Mouse (Mus musculus): ENCODE measurements at regions not wholly inside any gene's neighbourhood (a gene's known extent, or its start where the extent isn't known, plus 50 kb on each side); places are given as distances from the start of the nearest gene placed in this dataset.
"Not testable (repeated sequence)": the region's sequence is repeated elsewhere in the genome, so short reads cannot be mapped to it uniquely, and the experiment has no call there.

- intact Hi-C loops (cut with DNase I) = not testable (repeated sequence)
Observed at GRCm38 (mm10) chr15:53984006-53984405, 99.3 kb downstream of the Gm7489 start.

- intact Hi-C loops (cut with DNase I) = no loop called here
Observed at GRCm38 (mm10) chr15:53989888-53990287, 105.2 kb downstream of the Gm7489 start.

GRCm38 (mm10) chr15:53995199-53995868 lies 110.6 kb downstream of the Gm7489 start:
- intact Hi-C loops (cut with DNase I) = no loop called here

GRCm38 (mm10) chr15:53998600-53999290 lies 114.0 kb downstream of the Gm7489 start:
- intact Hi-C loops (cut with DNase I) = no loop called here

- intact Hi-C loops (cut with DNase I) = no loop called here
Observed at GRCm38 (mm10) chr15:54033756-54034155, 149.1 kb downstream of the Gm7489 start.

- intact Hi-C loops (cut with DNase I) = no loop called here
Observed at GRCm38 (mm10) chr15:54050711-54051110, 166.0 kb downstream of the Gm7489 start.

GRCm38 (mm10) chr15:54070005-54070634 lies 185.4 kb downstream of the Gm7489 start:
- intact Hi-C loops (cut with DNase I) = loop anchor here (1.0 to 10.0 kb wide), 3 partner anchors 209 to 695 kb away; no protein-coding TSS in a partner anchor

GRCm38 (mm10) chr15:54071732-54072131 lies 187.0 kb downstream of the Gm7489 start:
- intact Hi-C loops (cut with DNase I) = loop anchor here (10.0 kb wide), 1 partner anchor 693 kb away; no protein-coding TSS in a partner anchor

GRCm38 (mm10) chr15:54091301-54091700 lies 206.6 kb downstream of the Gm7489 start:
- intact Hi-C loops (cut with DNase I) = no loop called here

- intact Hi-C loops (cut with DNase I) = no loop called here
Observed at GRCm38 (mm10) chr15:54092386-54092785, 207.7 kb downstream of the Gm7489 start.

- intact Hi-C loops (cut with DNase I) = no loop called here
Observed at GRCm38 (mm10) chr15:54097498-54097897, 212.8 kb downstream of the Gm7489 start.

GRCm38 (mm10) chr15:54112406-54112805 lies 227.7 kb downstream of the Gm7489 start:
- intact Hi-C loops (cut with DNase I) = no loop called here

GRCm38 (mm10) chr15:54114096-54114512 lies 229.4 kb downstream of the Gm7489 start:
- intact Hi-C loops (cut with DNase I) = no loop called here

- intact Hi-C loops (cut with DNase I) = no loop called here
Observed at GRCm38 (mm10) chr15:54117967-54118538, 233.3 kb downstream of the Gm7489 start.

GRCm38 (mm10) chr15:54120456-54120855 lies 235.8 kb downstream of the Gm7489 start:
- intact Hi-C loops (cut with DNase I) = no loop called here

GRCm38 (mm10) chr15:54164350-54164749 lies 279.6 kb downstream of the Gm7489 start:
- intact Hi-C loops (cut with DNase I) = no loop called here

GRCm38 (mm10) chr15:54167842-54168361 lies 283.2 kb downstream of the Gm7489 start:
- intact Hi-C loops (cut with DNase I) = no loop called here

GRCm38 (mm10) chr15:54177221-54177620 lies 292.5 kb downstream of the Gm7489 start:
- intact Hi-C loops (cut with DNase I) = no loop called here

GRCm38 (mm10) chr15:54177791-54178190 lies 293.1 kb downstream of the Gm7489 start:
- intact Hi-C loops (cut with DNase I) = no loop called here
